Mouse (Mus musculus) MEL (cell line): ENCODE measurements at regions not wholly inside any gene's neighbourhood (a gene's known extent, or its start where the extent isn't known, plus 50 kb on each side); places are given as distances from the start of the nearest gene placed in this dataset.

Experiments used
- DNase-seq: peaks from one replicate; pipeline ENCODE4 v3.0.0; 2011; ENCODE audit warnings: low read depth, low spot score
- H3K27ac ChIP-seq: 2 replicates; pipeline ENCODE4 v1.5.1; 2012; ENCODE audit warnings: low read depth, mild to moderate bottlenecking, control low read depth, low read length, moderate library complexity; ENCODE audit not compliant: control insufficient read depth
- H3K27me3 ChIP-seq, 2 experiments: fragments of 150-350 bp in 1 of 2; sonication (generic) in 1 of 2; 2 replicates each; pipeline ENCODE4 v1.6.1; 2012; ENCODE audit warnings: low read length in 2 of 2, mild to moderate bottlenecking in 2 of 2, improper control_type of control experiment in 1 of 2, moderate library complexity in 1 of 2; ENCODE audit not compliant: insufficient read depth in 2 of 2, control insufficient read depth in 1 of 2
- H3K36me3 ChIP-seq, 2 experiments: 2 replicates each; pipeline ENCODE4 v1.6.1; 2012 to 2014; ENCODE audit warnings: low read length in 2 of 2, improper control_type of control experiment in 1 of 2, inconsistent platforms in 1 of 2, mild to moderate bottlenecking in 1 of 2; ENCODE audit not compliant: insufficient read depth in 2 of 2, control insufficient read depth in 1 of 2
- H3K4me1 ChIP-seq, 2 experiments: fragments of 150-350 bp in 1 of 2; sonication (generic) in 1 of 2; 2 replicates each; pipeline ENCODE4 v1.6.1; 2012; ENCODE audit warnings: low read length in 2 of 2, improper control_type of control experiment in 1 of 2, mild to moderate bottlenecking in 1 of 2; ENCODE audit not compliant: insufficient read depth in 2 of 2, control insufficient read depth in 1 of 2
- H3K4me3 ChIP-seq, 2 experiments: fragments of 150-350 bp in 1 of 2; sonication (generic) in 1 of 2; 2 replicates each; pipeline ENCODE4 v1.5.1; 2012; ENCODE audit warnings: low read depth in 2 of 2, low read length in 2 of 2, mild to moderate bottlenecking in 2 of 2, moderate library complexity in 2 of 2, control low read depth in 1 of 2, improper control_type of control experiment in 1 of 2; ENCODE audit not compliant: control insufficient read depth in 1 of 2, insufficient read depth in 1 of 2
- H3K79me2 ChIP-seq: 2 replicates; pipeline ENCODE4 v1.6.1; 2012; ENCODE audit warnings: mild to moderate bottlenecking, low read length, moderate library complexity; ENCODE audit not compliant: control insufficient read depth, poor library complexity, insufficient read depth
- H3K9ac ChIP-seq: 2 replicates; pipeline ENCODE4 v1.6.1; 2012; ENCODE audit warnings: low read depth, mild to moderate bottlenecking, control low read depth, low read length, moderate library complexity; ENCODE audit not compliant: control insufficient read depth, poor library complexity, severe bottlenecking
- H3K9me3 ChIP-seq: fragments of 150-350 bp; sonication (generic); replicated peaks from 2 replicates; pipeline ENCODE4 v1.6.1; 2012; ENCODE audit warnings: mild to moderate bottlenecking, low read length, improper control_type of control experiment, moderate library complexity; ENCODE audit not compliant: insufficient read depth
- BHLHE40 ChIP-seq: IDR thresholded peaks from 2 replicates; pipeline ENCODE4 v1.6.1; 2012; ENCODE audit warnings: low read depth, mild to moderate bottlenecking, inconsistent platforms, low read length, improper control_type of control experiment, borderline replicate concordance
- CHD1 ChIP-seq: IDR thresholded peaks from 2 replicates; pipeline ENCODE4 v1.6.1; 2012; ENCODE audit warnings: low read depth, mild to moderate bottlenecking, inconsistent platforms, low read length, improper control_type of control experiment
- E2F4 ChIP-seq: IDR thresholded peaks from 2 replicates; pipeline ENCODE4 v1.6.1; 2011; ENCODE audit warnings: low read depth, low read length, improper control_type of control experiment, borderline replicate concordance
- ELF1 ChIP-seq: IDR thresholded peaks from 2 replicates; pipeline ENCODE4 v1.6.1; 2014; ENCODE audit warnings: low read depth, mild to moderate bottlenecking, inconsistent platforms, low read length, improper control_type of control experiment, moderate library complexity
- ETS1 ChIP-seq: IDR thresholded peaks from 2 replicates; pipeline ENCODE4 v1.6.1; 2012; ENCODE audit warnings: low read depth, mild to moderate bottlenecking, inconsistent platforms, low read length, improper control_type of control experiment, moderate library complexity
- GABPA ChIP-seq: IDR thresholded peaks from 2 replicates; pipeline ENCODE4 v1.6.1; 2012; ENCODE audit warnings: low read depth, mild to moderate bottlenecking, inconsistent platforms, low read length, improper control_type of control experiment, moderate library complexity
- JUND ChIP-seq: IDR thresholded peaks from 2 replicates; pipeline ENCODE4 v1.6.1; 2011; ENCODE audit warnings: low read depth, mild to moderate bottlenecking, improper control_type of control experiment, low read length
- KAT2A ChIP-seq: conservative IDR thresholded peaks from 2 replicates; pipeline ENCODE4 v1.6.1; 2012; ENCODE audit warnings: low read depth, low read length, improper control_type of control experiment, inconsistent platforms
- MAFK ChIP-seq: IDR thresholded peaks from 2 replicates; pipeline ENCODE4 v1.6.1; 2011; ENCODE audit warnings: low read depth, mild to moderate bottlenecking, low read length, improper control_type of control experiment, borderline replicate concordance
- MXI1 ChIP-seq: IDR thresholded peaks from 2 replicates; pipeline ENCODE4 v1.6.1; 2011; ENCODE audit warnings: mild to moderate bottlenecking, low read depth, low read length, improper control_type of control experiment
- NELFE ChIP-seq: IDR thresholded peaks from 2 replicates; pipeline ENCODE4 v1.6.1; 2011; ENCODE audit warnings: low read depth, low read length, improper control_type of control experiment
- POLR2A ChIP-seq, 2 experiments: IDR thresholded peaks; 2 replicates each; pipeline ENCODE4 v1.6.1; 2011 to 2012; ENCODE audit warnings: low read length in 2 of 2, mild to moderate bottlenecking in 2 of 2, control low read depth in 1 of 2, improper control_type of control experiment in 1 of 2, low read depth in 1 of 2, moderate library complexity in 1 of 2; ENCODE audit not compliant: control insufficient read depth in 1 of 2, insufficient read depth in 1 of 2, poor library complexity in 1 of 2
- RCOR1 ChIP-seq: IDR thresholded peaks from 2 replicates; pipeline ENCODE4 v1.6.1; 2012; ENCODE audit warnings: low read depth, mild to moderate bottlenecking, inconsistent platforms, low read length, improper control_type of control experiment
- UBTF ChIP-seq: IDR thresholded peaks from 2 replicates; pipeline ENCODE4 v1.6.1; 2012; ENCODE audit warnings: low read depth, mild to moderate bottlenecking, inconsistent platforms, low read length, improper control_type of control experiment, moderate library complexity, borderline replicate concordance; ENCODE audit not compliant: insufficient read depth
- USF2 ChIP-seq, 2 experiments: IDR thresholded peaks; 2 replicates each; pipeline ENCODE4 v1.6.1; 2011 to 2012; ENCODE audit warnings: improper control_type of control experiment in 2 of 2, low read length in 2 of 2, borderline replicate concordance in 1 of 2, inconsistent platforms in 1 of 2, low read depth in 1 of 2, mild to moderate bottlenecking in 1 of 2; ENCODE audit not compliant: insufficient read depth in 1 of 2
- ZC3H11A ChIP-seq: IDR thresholded peaks from 2 replicates; pipeline ENCODE4 v1.6.1; 2012; ENCODE audit warnings: low read depth, mild to moderate bottlenecking, inconsistent platforms, low read length, improper control_type of control experiment

- H3K36me3 ChIP-seq, result no peaks in the 10 kb centered on the region
- H3K79me2 ChIP-seq, result no peaks in the 10 kb centered on the region
- 0 out of 4 replicates have a peak, but pooled peaks cover 0 to 1% of the 10 kb centered on the region in 2 experiments for H3K27me3 ChIP-seq
- H3K9me3 ChIP-seq, result no peaks in the 10 kb centered on the region
- H3K9ac ChIP-seq, result no peak overlapping the region
- TF ChIP-seq NELFE, result no peak
- TF ChIP-seq CHD1, result no peak
- no peaks in the 10 kb centered on the region for H3K4me1 ChIP-seq
- no peak overlapping the region for H3K4me3 ChIP-seq
- no peak overlapping the region for H3K27ac ChIP-seq
- DNase-seq, result no peak
Measured at GRCm38 (mm10) chr9:61795910-61796309, 118.4 kb downstream of the Rplp1 start.

GRCm38 (mm10) chr9:61791435-61792064 lies 122.8 kb downstream of the Rplp1 start:
- H3K36me3 ChIP-seq, result no peaks in the 10 kb centered on the region
- no peaks in the 10 kb centered on the region for H3K79me2 ChIP-seq
- H3K4me3 ChIP-seq, result no peak overlapping the region
- no peak for DNase-seq
- H3K9me3 ChIP-seq, result no peaks in the 10 kb centered on the region
- no peak for TF ChIP-seq ZC3H11A
- no peak for TF ChIP-seq JUND
- TF ChIP-seq E2F4, result no peak
- no peak for TF ChIP-seq RCOR1
- TF ChIP-seq MAFK, result no peak
- no peak for TF ChIP-seq UBTF
- no peak for TF ChIP-seq MXI1
- no peak for TF ChIP-seq BHLHE40
- TF ChIP-seq USF2 (IDR thresholded peaks at IDR 0.05; ENCODE audit: borderline replicate concordance in 1 of 2, insufficient read depth in 1 of 2, low read depth in 1 of 2, low read length in 2 of 2), result no peak
- no peak for TF ChIP-seq ELF1
- TF ChIP-seq GABPA, result no peak
- TF ChIP-seq POLR2A (IDR thresholded peaks at IDR 0.05; ENCODE audit: control insufficient read depth in 1 of 2, insufficient read depth in 1 of 2, low read depth in 1 of 2, low read length in 2 of 2, poor library complexity in 1 of 2), result no peak
- TF ChIP-seq ETS1, result no peak
- no peak for TF ChIP-seq KAT2A
- no peaks in the 10 kb centered on the region for H3K4me1 ChIP-seq
- peaks cover 0 to 4% of the 10 kb centered on the region in 2 experiments; a peak in 3 of 4 replicates for H3K27me3 ChIP-seq
- no peak overlapping the region for H3K27ac ChIP-seq
- no peak overlapping the region for H3K9ac ChIP-seq
